Mouse (Mus musculus) CH12.LX (cell line): ENCODE measurements at regions not wholly inside any gene's neighbourhood (a gene's known extent, or its start where the extent isn't known, plus 50 kb on each side); places are given as distances from the start of the nearest gene placed in this dataset.
"Not testable (repeated sequence)": the region's sequence is repeated elsewhere in the genome, so short reads cannot be mapped to it uniquely, and the experiment has no call there.

Source experiments
- CTCF ChIP-seq, 2 experiments: IDR thresholded peaks in 1 of 2; conservative IDR thresholded peaks in 1 of 2; 2 replicates each; pipeline ENCODE4 v1.5.1; 2011 to 2012; ENCODE audit warnings: low read depth in 2 of 2, low read length in 2 of 2, improper control_type of control experiment in 1 of 2, inconsistent platforms in 1 of 2, mild to moderate bottlenecking in 1 of 2, moderate library complexity in 1 of 2
- MXI1 ChIP-seq: IDR thresholded peaks from 2 replicates; pipeline ENCODE4 v1.6.1; 2011; ENCODE audit warnings: mild to moderate bottlenecking, low read depth, low read length, improper control_type of control experiment

DNA sequence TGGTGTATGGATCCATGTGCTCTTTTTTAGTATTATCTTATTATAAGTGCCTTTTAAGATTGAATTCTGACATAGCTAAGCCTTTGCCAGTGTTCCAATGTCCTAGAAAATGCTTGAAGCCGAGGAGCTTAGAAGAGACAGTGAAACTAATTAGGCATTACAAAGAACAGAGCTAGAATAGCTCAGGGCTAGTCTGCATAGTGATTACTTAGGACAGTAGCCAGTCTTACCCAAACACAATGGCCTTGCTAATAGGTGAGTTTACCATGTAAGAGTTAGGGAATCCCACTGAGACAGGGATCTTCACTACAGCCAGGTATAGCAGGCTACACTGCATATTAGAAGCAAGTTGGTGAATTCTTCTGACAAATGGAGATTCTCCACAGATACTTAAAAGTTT, 261.6 kb downstream of the Aasdhppt start:
- TF ChIP-seq CTCF (conservative IDR thresholded peaks at IDR 0.05 in 1 of 2, IDR thresholded peaks at IDR 0.05 in 1 of 2; ENCODE audit: low read depth in 2 of 2, low read length in 2 of 2); MXI1: not testable (repeated sequence)
